Mouse (Mus musculus) kidney, adult 2 months (tissue): Measurements from ENCODE around the gene Cep83. TPM values are rescaled to one million over a fixed set of nuclear protein-coding genes. Genes with fewer than 3 reads are reported as not detected.

ENCODE experiments used
- DNase-seq: peaks from one replicate; pipeline ENCODE4 v3.0.0; 2021
- H3K27ac ChIP-seq: fragments of 200-500 bp; 2 replicates; pipeline ENCODE4 v1.5.1; 2012; ENCODE audit warnings: low read depth, low read length, control low read depth, inconsistent platforms; ENCODE audit not compliant: insufficient read depth
- H3K27me3 ChIP-seq: fragments of 200-500 bp; replicated peaks from 2 replicates; pipeline ENCODE4 v1.6.1; 2012; ENCODE audit warnings: mild to moderate bottlenecking, moderate library complexity, low read length, inconsistent platforms; ENCODE audit not compliant: control insufficient read depth, insufficient read depth
- H3K36me3 ChIP-seq: fragments of 200-500 bp; 2 replicates; pipeline ENCODE4 v1.6.1; 2012; ENCODE audit warnings: mild to moderate bottlenecking, moderate library complexity, low read length, inconsistent platforms; ENCODE audit not compliant: control insufficient read depth, insufficient read depth
- H3K4me1 ChIP-seq: fragments of 200-500 bp; 2 replicates; pipeline ENCODE4 v1.6.1; 2011; ENCODE audit warnings: low read length; ENCODE audit not compliant: control insufficient read depth, insufficient read depth
- H3K4me3 ChIP-seq: fragments of 200-500 bp; 2 replicates; pipeline ENCODE4 v1.5.1; 2011; ENCODE audit warnings: mild to moderate bottlenecking, low read depth, low read length, control low read depth; ENCODE audit not compliant: insufficient read depth
- CTCF ChIP-seq: fragments of 200-500 bp; conservative IDR thresholded peaks from 2 replicates; pipeline ENCODE4 v1.5.1; 2011; ENCODE audit warnings: low read depth, mild to moderate bottlenecking, control low read depth, low read length, moderate library complexity, mixed read lengths; ENCODE audit not compliant: insufficient read depth, insufficient read length
- POLR2A ChIP-seq: fragments of 200-500 bp; IDR thresholded peaks from one replicate; pipeline ENCODE4 v1.6.1; 2011; ENCODE audit warnings: low read depth, low read length, control low read depth
- WGBS: fragments of 180-500 bp; shearing (Covaris S2); methylation state at CpG from one replicate; pipeline ENCODE4 v1.1.7; 2018; 5-methylcytosine and 5-hydroxymethylcytosine counted together
- polyA plus RNA-seq: library from polyadenylated mRNA; depleted of rRNA; stranded (reverse); fragments of >200 nt; gene quantifications from 2 replicates; pipeline ENCODE4 v1.2.3, GENCODE M21; 2012

Cep83 gene
- polyA plus RNA-seq, 1 experiment: 2.7 TPM

DNA sequence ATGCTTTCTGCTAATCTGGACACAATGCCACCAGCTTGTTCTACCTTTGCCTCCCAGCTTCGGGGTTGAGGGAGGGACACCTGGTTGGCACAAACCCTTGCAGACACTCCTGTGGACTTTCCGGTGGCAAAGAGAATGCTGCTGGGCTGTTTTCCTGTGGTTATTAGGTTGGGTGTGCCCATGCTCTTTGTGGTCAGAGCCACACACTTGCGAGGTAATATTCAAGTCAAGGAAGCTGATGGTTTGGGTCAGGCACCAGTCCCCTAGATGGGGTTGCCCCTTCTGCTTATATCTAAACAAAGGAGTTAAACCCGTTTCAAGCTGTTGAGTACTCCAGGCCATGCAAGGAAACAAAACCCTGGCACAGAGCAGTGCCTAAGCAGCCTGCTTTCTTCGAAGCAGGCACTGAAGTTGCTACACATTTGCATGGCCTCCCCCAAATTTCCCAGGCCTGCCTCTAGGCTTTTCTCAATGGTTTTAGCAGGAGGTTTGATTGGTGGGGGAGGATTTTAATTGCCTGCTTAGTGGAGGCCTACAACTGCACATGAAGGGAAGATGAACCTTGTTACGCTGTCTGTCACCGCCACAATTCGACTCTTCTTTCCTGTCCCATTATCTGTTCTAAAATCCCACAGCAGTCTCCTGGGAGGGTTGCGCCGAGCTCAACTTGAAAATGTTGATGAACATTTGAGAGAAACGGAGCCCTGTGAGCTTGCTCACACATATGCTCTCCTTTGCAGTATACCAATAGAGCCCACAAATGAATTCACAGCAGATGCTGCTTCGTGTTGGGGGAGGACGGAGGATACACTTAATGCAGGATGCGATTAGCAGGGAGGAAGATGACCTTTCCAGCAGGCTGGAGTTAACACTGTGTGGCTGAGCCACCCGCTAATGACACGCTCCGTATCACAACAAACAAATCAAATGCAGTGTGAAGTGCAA, 123.7 kb downstream of the Cep83 start:
- TF ChIP-seq POLR2A (no peak), CTCF (no peak)
- Histone ChIP-seq H3K27me3 (no peaks in the 10 kb centered on the region; the same call in none of the 2 replicates), H3K36me3 (no peaks in the 10 kb centered on the region), H3K4me3 (no peak overlapping the region), H3K27ac (no peak overlapping the region), H3K4me1 (no peaks in the 10 kb centered on the region)
- 62% methylated on average over 17 of the region's 17 CpGs for WGBS
- no peak for DNase-seq

DNA sequence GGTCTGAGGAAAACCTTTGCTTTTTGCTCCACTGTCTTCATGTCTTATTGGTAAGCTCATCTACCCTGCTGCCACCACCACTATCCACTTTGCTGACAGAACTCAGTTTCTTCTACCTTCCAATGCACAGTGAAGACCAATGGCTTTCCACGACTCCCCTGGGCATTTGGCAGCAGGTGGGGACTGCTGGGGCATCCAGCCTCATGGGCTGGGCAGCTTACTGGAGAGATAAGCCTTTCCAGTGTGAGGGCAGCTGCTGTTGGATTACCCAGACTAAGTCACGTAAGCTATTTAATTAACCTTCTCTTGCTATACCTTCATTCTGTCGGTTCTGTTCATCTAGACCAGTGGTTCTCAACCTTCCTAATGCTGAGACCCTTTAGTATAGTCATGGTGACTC, 129.7 kb downstream of the Cep83 start:
- no peak overlapping the region for H3K4me3 ChIP-seq
- H3K36me3 ChIP-seq: no peaks in the 10 kb centered on the region
- no peaks in the 10 kb centered on the region for H3K4me1 ChIP-seq
- no peak for DNase-seq
- TF ChIP-seq POLR2A: no peak
- no peak for TF ChIP-seq CTCF
- no peaks in the 10 kb centered on the region for H3K27me3 ChIP-seq
- 91% methylated on average over 3 of the region's 3 CpGs for WGBS
- no peak overlapping the region for H3K27ac ChIP-seq

DNA sequence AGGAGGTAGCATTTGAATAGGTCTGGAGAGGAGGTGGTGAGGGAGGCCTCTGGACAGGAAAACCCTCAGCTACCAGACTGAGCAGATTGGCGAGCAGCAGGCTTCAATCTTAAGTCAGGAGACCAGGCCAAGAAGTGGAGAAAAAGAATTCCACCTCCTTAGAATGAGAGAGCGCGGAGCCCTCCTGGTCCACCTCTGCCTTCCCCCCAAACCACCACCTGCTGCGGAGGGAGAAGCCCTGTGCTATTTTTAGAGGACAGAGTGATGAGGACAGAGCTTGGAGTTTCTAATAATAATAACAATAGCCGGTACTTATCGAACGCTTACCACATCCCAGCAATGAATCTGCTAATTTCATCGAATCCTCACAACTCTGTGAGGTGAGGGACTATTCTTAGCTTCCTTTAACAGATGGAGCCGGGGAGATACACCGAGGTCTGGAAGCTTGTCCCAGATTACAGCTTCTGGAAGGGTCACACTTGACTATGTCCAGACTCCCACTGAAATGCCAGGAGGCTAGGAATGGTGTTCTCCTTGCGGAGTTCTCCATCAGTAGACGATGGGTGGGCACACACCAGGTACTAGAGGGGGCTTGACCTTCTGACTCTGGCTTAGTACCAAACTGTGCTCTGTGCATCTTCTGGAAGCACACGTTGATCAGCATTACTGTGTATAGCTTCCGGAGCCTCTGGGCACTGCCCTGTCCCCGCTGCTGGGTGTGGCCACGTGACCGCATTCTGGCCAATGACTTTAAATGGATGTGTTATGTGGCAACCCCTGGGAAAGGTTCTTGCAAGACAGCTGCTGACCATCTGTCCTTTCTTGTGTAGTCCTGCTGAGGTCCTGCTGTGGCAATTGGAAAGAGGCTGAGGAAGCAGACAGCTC, 130.6 kb downstream of the Cep83 start:
- 91% methylated on average over 17 of the region's 17 CpGs for WGBS
- H3K4me3 ChIP-seq: no peak overlapping the region
- no peak for DNase-seq

DNA sequence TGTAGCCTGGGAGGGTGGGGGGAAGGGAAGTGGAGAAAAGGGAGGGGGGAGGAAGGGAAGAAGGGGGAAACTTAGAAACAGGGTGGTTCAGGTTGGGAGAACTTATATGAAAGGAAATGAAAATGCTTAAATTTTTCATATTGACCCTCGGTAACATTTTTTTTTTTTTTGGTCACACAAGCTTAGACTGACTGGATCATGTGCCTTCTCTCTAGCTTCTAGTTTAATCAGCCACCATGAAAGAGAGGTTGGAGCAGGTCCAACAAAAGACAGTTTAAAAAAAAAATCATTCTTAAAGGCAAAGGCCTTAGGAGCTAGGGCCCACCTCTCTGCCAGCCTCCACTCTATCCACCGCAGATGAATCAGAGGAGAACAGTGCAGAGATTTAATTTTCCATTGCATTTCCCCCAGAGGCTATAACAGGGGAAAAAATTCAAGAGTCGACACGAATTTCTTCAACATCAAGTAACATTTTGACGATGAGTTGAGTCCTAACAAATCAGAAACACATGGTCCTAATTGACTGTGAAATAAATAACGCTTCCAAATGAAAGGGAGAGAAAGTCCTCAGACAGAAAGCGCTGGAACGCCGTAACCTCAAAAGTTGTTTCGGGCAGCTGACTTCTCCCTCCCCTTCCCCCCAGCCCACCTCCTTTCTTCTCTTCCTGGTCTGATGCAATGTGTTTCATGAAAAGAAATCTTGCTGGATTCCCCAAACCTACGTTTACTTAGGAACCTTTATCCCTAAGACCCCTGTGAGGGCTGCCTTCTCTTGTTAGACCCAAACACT, 135.7 kb downstream of the Cep83 start:
- Histone ChIP-seq H3K27me3 (no peaks in the 10 kb centered on the region), H3K27ac (no peak overlapping the region), H3K4me3 (no peak overlapping the region), H3K4me1 (no peaks in the 10 kb centered on the region), H3K36me3 (no peaks in the 10 kb centered on the region)
- 55% methylated on average over 11 of the region's 11 CpGs for WGBS
- no peak for DNase-seq
- no peak for TF ChIP-seq CTCF
- TF ChIP-seq POLR2A: no peak

More for the DNA sequence above, 130.6 kb downstream of the Cep83 start:
- Histone ChIP-seq H3K36me3 (no peaks in the 10 kb centered on the region), H3K4me1 (no peaks in the 10 kb centered on the region), H3K27me3 (no peaks in the 10 kb centered on the region), H3K27ac (no peak overlapping the region)
- no peak for TF ChIP-seq CTCF
- no peak for TF ChIP-seq POLR2A

DNA sequence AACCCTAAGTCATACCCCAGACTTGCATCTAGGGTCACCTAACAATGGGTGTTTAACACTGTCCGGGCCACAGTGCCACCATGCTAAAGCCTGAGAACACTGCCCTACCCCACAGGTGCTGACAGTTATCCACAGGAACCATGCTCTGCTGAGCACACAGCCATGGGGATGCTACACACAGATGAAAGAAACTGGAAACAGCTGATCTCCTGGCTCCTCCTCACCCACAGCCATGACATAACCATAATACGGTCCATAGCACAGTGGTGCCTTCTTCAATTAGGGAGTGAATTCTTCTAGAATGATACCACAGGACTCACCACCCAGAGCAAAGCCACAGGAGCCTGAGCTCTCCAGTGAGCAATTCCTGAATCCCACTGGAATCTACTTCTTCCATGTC, 137.5 kb downstream of the Cep83 start:
- 82% methylated on average over 2 of the region's 2 CpGs for WGBS
- no peaks in the 10 kb centered on the region for H3K4me1 ChIP-seq
- DNase-seq: no peak
- no peak overlapping the region for H3K4me3 ChIP-seq
- H3K27ac ChIP-seq: no peak overlapping the region
- no peaks in the 10 kb centered on the region for H3K27me3 ChIP-seq
- TF ChIP-seq CTCF (no peak), POLR2A (no peak)
- no peaks in the 10 kb centered on the region for H3K36me3 ChIP-seq

DNA sequence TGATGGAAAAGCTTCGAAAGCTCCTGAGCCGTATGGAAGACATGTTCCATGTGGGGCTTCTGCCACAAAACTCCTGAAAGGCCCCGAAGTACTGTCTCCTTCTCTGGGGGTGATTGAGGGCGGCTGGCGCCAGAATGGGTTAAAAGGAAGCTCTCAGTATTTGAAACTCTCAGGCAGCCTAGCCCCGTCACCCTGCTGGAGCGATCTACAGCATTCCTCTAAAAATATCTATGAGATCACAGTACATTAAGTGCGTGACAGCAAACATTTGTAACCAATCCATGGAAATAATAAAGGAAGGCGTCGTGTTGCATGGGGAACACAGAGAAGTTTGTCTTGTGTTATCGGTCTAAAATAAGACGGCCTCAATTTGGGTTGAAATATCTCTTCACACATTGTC, 138.0 kb downstream of the Cep83 start:
- no peak for DNase-seq
- no peak for TF ChIP-seq POLR2A
- TF ChIP-seq CTCF: no peak
- Histone ChIP-seq H3K4me3 (no peak overlapping the region), H3K27ac (no peak overlapping the region), H3K36me3 (no peaks in the 10 kb centered on the region), H3K4me1 (no peaks in the 10 kb centered on the region), H3K27me3 (no peaks in the 10 kb centered on the region)
- WGBS: 77% methylated on average over 12 of the region's 12 CpGs
